In the genomic region with DNA sequence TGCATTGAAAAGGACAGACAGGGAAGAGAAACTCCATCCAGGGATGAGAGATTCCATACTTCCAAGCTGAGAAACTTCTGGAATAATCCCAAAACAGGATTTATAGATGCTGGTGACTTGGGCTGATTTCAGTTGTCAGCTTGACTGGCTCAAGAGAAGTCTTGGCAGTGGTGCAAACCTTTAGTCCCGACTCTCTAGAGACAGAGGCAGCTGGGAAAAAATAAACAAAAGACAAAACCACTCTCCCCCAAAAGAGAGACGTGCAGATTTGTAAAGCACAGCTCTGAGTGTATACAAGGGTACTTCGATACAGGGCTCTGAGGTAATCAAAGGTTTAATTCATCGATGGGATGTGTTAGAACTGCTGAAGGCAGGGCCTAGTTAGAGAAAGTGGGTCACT, we compare ENCODE assay signal across 27 mouse cellular contexts. TPM values are rescaled to one million over a fixed set of nuclear protein-coding genes. Genes with fewer than 3 reads are reported as not detected.
DNase-seq lines count a peak whose midpoint lies in the region; ATAC-seq and TF ChIP-seq lines count a peak whose summit lies in the region.
"Had no signal": no experiment of that assay in that cellular context is flagged by ENCODE, and none has a peak within 500 bp of the region (broad histone marks: within the 10 kb centered on the region; RNA-seq: fewer than 3 reads in every experiment).

No protein-coding gene starts in this region.

- TF ChIP-seq EP300 in stomach, postnatal 0 days (optimal IDR thresholded peaks at IDR 0.05) = no peak

- 0 out of 2 replicates have a peak, but pooled peaks cover 3% of the 10 kb centered on the region for H3K9me3 ChIP-seq in embryonic facial prominence, embryonic 14.5 days (ENCODE audit: control insufficient read depth, low read length)
- no peaks in the 10 kb centered on the region for H3K9me3 ChIP-seq in embryonic facial prominence, embryonic 10.5 days
- H3K9me3 ChIP-seq in kidney, postnatal 0 days (replicated peaks; ENCODE audit: low read length) = no peaks in the 10 kb centered on the region
- no peaks in the 10 kb centered on the region for H3K9me3 ChIP-seq in stomach, embryonic 14.5 days (ENCODE audit: control insufficient read depth, low read depth, low read length)
- H3K9me3 ChIP-seq in stomach, postnatal 0 days (ENCODE audit: control insufficient read depth, low read length) = no peaks in the 10 kb centered on the region
- H3K9me3 ChIP-seq: heart, embryonic 10.5 days; heart, embryonic 15.5 days; hindbrain, embryonic 12.5 days; liver, embryonic 12.5 days had no signal

- no peaks in the 10 kb centered on the region; the same call in 1 of the 2 replicates for H3K4me1 ChIP-seq in embryonic facial prominence, embryonic 14.5 days (ENCODE audit: control insufficient read depth, insufficient read depth, low read length)
- peaks cover 13% of the 10 kb centered on the region for H3K4me1 ChIP-seq in embryonic facial prominence, embryonic 10.5 days
- no peaks in the 10 kb centered on the region for H3K4me1 ChIP-seq in kidney, postnatal 0 days (replicated peaks; ENCODE audit: insufficient read depth, low read length)
- peaks cover 15% of the 10 kb centered on the region; the same call in 1 of the 2 replicates for H3K4me1 ChIP-seq in stomach, embryonic 14.5 days (ENCODE audit: control insufficient read depth, insufficient read depth, low read length)
- H3K4me1 ChIP-seq in stomach, postnatal 0 days (replicated peaks; ENCODE audit: control insufficient read depth, insufficient read depth) = no peaks in the 10 kb centered on the region; the same call in 1 of the 2 replicates
- H3K4me1 ChIP-seq: heart, embryonic 10.5 days; heart, embryonic 15.5 days; hindbrain, embryonic 12.5 days; liver, embryonic 12.5 days had no signal

- ATAC-seq in embryonic facial prominence, embryonic 14.5 days (ENCODE audit: low read depth) = no peak
- ATAC-seq in kidney, postnatal 0 days (replicated peaks; ENCODE audit: low FRiP score, low read depth) = no peak
- no peak for ATAC-seq in stomach, embryonic 14.5 days (ENCODE audit: insufficient number of reproducible peaks, insufficient read depth, low FRiP score, low read depth)
- no peak; the same call in 1 of the 2 replicates for ATAC-seq in stomach, postnatal 0 days (ENCODE audit: low FRiP score, low TSS enrichment)
- ATAC-seq: activated CD4-positive, CD25-positive, alpha-beta regulatory T cell, adult 4 months; forebrain, embryonic 14.5 days; liver, embryonic 12.5 days; liver, postnatal 0 days had no signal

- H3K9ac ChIP-seq in embryonic facial prominence, embryonic 14.5 days (ENCODE audit: low read depth, low read length) = no peak overlapping the region
- H3K9ac ChIP-seq in kidney, postnatal 0 days (ENCODE audit: low read depth, low read length) = no peak overlapping the region
- H3K9ac ChIP-seq in stomach, embryonic 14.5 days (replicated peaks; ENCODE audit: low read depth, low read length) = no peak overlapping the region
- H3K9ac ChIP-seq in stomach, postnatal 0 days (ENCODE audit: low read length) = no peak overlapping the region
- H3K9ac ChIP-seq: heart, embryonic 15.5 days; hindbrain, embryonic 12.5 days; liver, embryonic 12.5 days; liver, postnatal 0 days had no signal

- H3K4me3 ChIP-seq in embryonic facial prominence, embryonic 14.5 days (ENCODE audit: low read depth, low read length) = no peak overlapping the region
- no peak overlapping the region for H3K4me3 ChIP-seq in embryonic facial prominence, embryonic 10.5 days
- no peak overlapping the region for H3K4me3 ChIP-seq in kidney, postnatal 0 days (replicated peaks; ENCODE audit: low read depth, low read length)
- H3K4me3 ChIP-seq in stomach, embryonic 14.5 days (ENCODE audit: low read depth, low read length) = no peak overlapping the region
- no peak overlapping the region for H3K4me3 ChIP-seq in stomach, postnatal 0 days (ENCODE audit: low read depth, low read length)
- H3K4me3 ChIP-seq: heart, embryonic 10.5 days; heart, embryonic 15.5 days; hindbrain, embryonic 12.5 days; liver, embryonic 12.5 days had no signal

- no peak overlapping the region for H3K4me2 ChIP-seq in embryonic facial prominence, embryonic 14.5 days (ENCODE audit: low read depth, low read length)
- no peak overlapping the region for H3K4me2 ChIP-seq in kidney, postnatal 0 days (ENCODE audit: low read length)
- H3K4me2 ChIP-seq in stomach, embryonic 14.5 days (replicated peaks; ENCODE audit: low read depth, low read length) = no peak overlapping the region
- no peak overlapping the region for H3K4me2 ChIP-seq in stomach, postnatal 0 days (replicated peaks; ENCODE audit: low read depth)
- H3K4me2 ChIP-seq: heart, embryonic 15.5 days; hindbrain, embryonic 12.5 days; liver, embryonic 12.5 days had no signal

- peak; percentile 63 for DNase-seq in embryonic facial prominence, embryonic 14.5 days (ENCODE audit: low spot score)
- no peak for DNase-seq in embryonic facial prominence, embryonic 10.5 days (ENCODE audit: low spot score)
- DNase-seq in kidney, postnatal 0 days (ENCODE audit: low spot score) = peak; percentile 60
- no peak for DNase-seq in kidney, postnatal 4 days
- no peak for DNase-seq in stomach, postnatal 0 days (ENCODE audit: low spot score)
- no peak for DNase-seq in retina, embryonic 14.5 days (ENCODE audit: low spot score)
- DNase-seq: adrenal gland, adult 8-10 months; cerebellum, adult 2 months; cerebellum, postnatal 14 days; gastrocnemius, postnatal 14 days; heart, postnatal 36 days; kidney, adult 8-10 months; layer of hippocampus, postnatal 36 days; left cerebral cortex, postnatal 4 days; liver, postnatal 0 days; midbrain, embryonic 14.5 days; retina, postnatal 1 day; right cerebral cortex, postnatal 14 days; thymus, adult 2 months had no signal

- H3K27ac ChIP-seq in embryonic facial prominence, embryonic 14.5 days (replicated peaks; ENCODE audit: low read depth, low read length) = no peak overlapping the region
- no peak overlapping the region; the same call in 1 of the 2 replicates for H3K27ac ChIP-seq in embryonic facial prominence, embryonic 10.5 days (replicated peaks)
- no peak overlapping the region for H3K27ac ChIP-seq in kidney, postnatal 0 days
- H3K27ac ChIP-seq in stomach, embryonic 14.5 days (ENCODE audit: low read length) = peak overlapping the region; percentile 59; the same call in 1 of the 2 replicates
- no peak overlapping the region for H3K27ac ChIP-seq in stomach, postnatal 0 days (replicated peaks)
- H3K27ac ChIP-seq: heart, embryonic 10.5 days; heart, embryonic 15.5 days; hindbrain, embryonic 12.5 days; liver, embryonic 12.5 days had no signal

- WGBS in embryonic facial prominence, embryonic 14.5 days = 45% methylated on average over 4 of the region's 4 CpGs
- WGBS in embryonic facial prominence, embryonic 10.5 days = 76% methylated on average over 4 of the region's 4 CpGs
- WGBS in kidney, postnatal 0 days = 50% methylated on average over 4 of the region's 4 CpGs
- WGBS in stomach, embryonic 14.5 days = 25% methylated on average over 4 of the region's 4 CpGs
- 27% methylated on average over 4 of the region's 4 CpGs for WGBS in stomach, postnatal 0 days

- TF ChIP-seq CTCF in kidney, postnatal 0 days (IDR thresholded peaks at IDR 0.05; ENCODE audit: low read depth) = no peak
- TF ChIP-seq CTCF in stomach, postnatal 0 days (IDR thresholded peaks at IDR 0.05; ENCODE audit: low read depth) = no peak

- H3K27me3 ChIP-seq in embryonic facial prominence, embryonic 14.5 days (replicated peaks; ENCODE audit: control insufficient read depth, insufficient read depth, low read length) = no peaks in the 10 kb centered on the region
- H3K27me3 ChIP-seq in embryonic facial prominence, embryonic 10.5 days (replicated peaks; ENCODE audit: low read depth, poor library complexity, severe bottlenecking) = no peaks in the 10 kb centered on the region
- no peaks in the 10 kb centered on the region for H3K27me3 ChIP-seq in kidney, postnatal 0 days (ENCODE audit: insufficient read depth, low read length)
- H3K27me3 ChIP-seq in stomach, embryonic 14.5 days (ENCODE audit: control insufficient read depth, insufficient read depth, low read length) = no peaks in the 10 kb centered on the region
- H3K27me3 ChIP-seq in stomach, postnatal 0 days (ENCODE audit: control insufficient read depth, insufficient read depth, low read length) = no peaks in the 10 kb centered on the region
- H3K27me3 ChIP-seq: heart, embryonic 15.5 days; hindbrain, embryonic 12.5 days; liver, embryonic 12.5 days had no signal

- H3K36me3 ChIP-seq in embryonic facial prominence, embryonic 14.5 days (ENCODE audit: control insufficient read depth, insufficient read depth, low read length) = no peaks in the 10 kb centered on the region
- no peaks in the 10 kb centered on the region for H3K36me3 ChIP-seq in embryonic facial prominence, embryonic 10.5 days (replicated peaks)
- H3K36me3 ChIP-seq in kidney, postnatal 0 days (ENCODE audit: insufficient read depth, low read length) = no peaks in the 10 kb centered on the region
- H3K36me3 ChIP-seq in stomach, embryonic 14.5 days (ENCODE audit: control insufficient read depth, insufficient read depth, low read length) = no peaks in the 10 kb centered on the region
- no peaks in the 10 kb centered on the region for H3K36me3 ChIP-seq in stomach, postnatal 0 days (ENCODE audit: control insufficient read depth, insufficient read depth, low read length)
- H3K36me3 ChIP-seq: heart, embryonic 10.5 days; heart, embryonic 15.5 days; hindbrain, embryonic 12.5 days; liver, embryonic 12.5 days had no signal

RNA-seq across cellular contexts. Expression of a gene that starts 11.5 kb away (rescaled TPM):
- polyA plus RNA-seq in embryonic facial prominence, embryonic 14.5 days (2014; fragmentation: Nextera tagmentation; extraction: Ambion mirVana) = 0.78 and 1.0 TPM in 2 replicates
- polyA plus RNA-seq in embryonic facial prominence, embryonic 10.5 days (2016; fragmentation: Nextera tagmentation; extraction: Ambion mirVana) = 0.49 and 1.00 TPM in 2 replicates
- 0.05 and 0.13 TPM in 2 replicates for polyA plus RNA-seq in kidney, postnatal 0 days (2015; fragmentation: Nextera tagmentation; extraction: Ambion mirVana)
- 1.4 and 1.6 TPM in 2 replicates for polyA plus RNA-seq in stomach, embryonic 14.5 days (2014; fragmentation: Nextera tagmentation; extraction: Ambion mirVana)
- 0.84 and 1.3 TPM in 2 replicates for polyA plus RNA-seq in stomach, postnatal 0 days (2015; fragmentation: Nextera tagmentation; extraction: Ambion mirVana)
- polyA plus RNA-seq: activated CD4-positive, CD25-positive, alpha-beta regulatory T cell, adult 4 months; C2C12 had no signal

RNA-seq across cellular contexts. Expression of a gene that starts 19.8 kb away (rescaled TPM):
- 420 and 428 TPM in 2 replicates for polyA plus RNA-seq in embryonic facial prominence, embryonic 14.5 days (2014; fragmentation: Nextera tagmentation; extraction: Ambion mirVana)
- 119 and 163 TPM in 2 replicates for polyA plus RNA-seq in embryonic facial prominence, embryonic 10.5 days (2016; fragmentation: Nextera tagmentation; extraction: Ambion mirVana)
- polyA plus RNA-seq in kidney, postnatal 0 days (2015; fragmentation: Nextera tagmentation; extraction: Ambion mirVana) = 100 and 114 TPM in 2 replicates
- polyA plus RNA-seq in stomach, embryonic 14.5 days (2014; fragmentation: Nextera tagmentation; extraction: Ambion mirVana) = 367 and 408 TPM in 2 replicates
- polyA plus RNA-seq in stomach, postnatal 0 days (2015; fragmentation: Nextera tagmentation; extraction: Ambion mirVana) = 174 and 184 TPM in 2 replicates
- polyA plus RNA-seq: activated CD4-positive, CD25-positive, alpha-beta regulatory T cell, adult 4 months; C2C12 had no signal

RNA-seq across cellular contexts. Expression of a gene that starts 28.8 kb away (rescaled TPM):
- 49.6 and 59.2 TPM in 2 replicates for polyA plus RNA-seq in embryonic facial prominence, embryonic 14.5 days (2014; fragmentation: Nextera tagmentation; extraction: Ambion mirVana)
- 97.4 and 103 TPM in 2 replicates for polyA plus RNA-seq in embryonic facial prominence, embryonic 10.5 days (2016; fragmentation: Nextera tagmentation; extraction: Ambion mirVana)
- 30.9 and 36.3 TPM in 2 replicates for polyA plus RNA-seq in kidney, postnatal 0 days (2015; fragmentation: Nextera tagmentation; extraction: Ambion mirVana)
- polyA plus RNA-seq in stomach, embryonic 14.5 days (2014; fragmentation: Nextera tagmentation; extraction: Ambion mirVana) = 47.4 and 47.7 TPM in 2 replicates
- polyA plus RNA-seq in stomach, postnatal 0 days (2015; fragmentation: Nextera tagmentation; extraction: Ambion mirVana) = 14.5 and 15.4 TPM in 2 replicates

RNA-seq across cellular contexts. Expression of a gene that starts 39.5 kb away (rescaled TPM):
- 32.5 and 37.5 TPM in 2 replicates for polyA plus RNA-seq in embryonic facial prominence, embryonic 14.5 days (2014; fragmentation: Nextera tagmentation; extraction: Ambion mirVana)
- 44.4 and 49.7 TPM in 2 replicates for polyA plus RNA-seq in embryonic facial prominence, embryonic 10.5 days (2016; fragmentation: Nextera tagmentation; extraction: Ambion mirVana)
- 32.9 and 33.8 TPM in 2 replicates for polyA plus RNA-seq in kidney, postnatal 0 days (2015; fragmentation: Nextera tagmentation; extraction: Ambion mirVana)
- polyA plus RNA-seq in stomach, embryonic 14.5 days (2014; fragmentation: Nextera tagmentation; extraction: Ambion mirVana) = 29.6 and 43.7 TPM in 2 replicates
- 11.3 and 11.9 TPM in 2 replicates for polyA plus RNA-seq in stomach, postnatal 0 days (2015; fragmentation: Nextera tagmentation; extraction: Ambion mirVana)

Comparison
In these comparisons a context has a peak if more than half of its experiments do, and no peak if none do; other contexts are left out.
1. DNase-seq: peak in embryonic facial prominence, embryonic 14.5 days (single experiment) and kidney, postnatal 0 days (single experiment); none in embryonic facial prominence, embryonic 10.5 days (single experiment), kidney, postnatal 4 days (0 of 2), stomach, postnatal 0 days (single experiment) and retina, embryonic 14.5 days (single experiment).